Mouse (Mus musculus): ENCODE measurements at regions not wholly inside any gene's neighbourhood (a gene's known extent, or its start where the extent isn't known, plus 50 kb on each side); places are given as distances from the start of the nearest gene placed in this dataset.

GRCm38 (mm10) chr15:67557304-67557703 lies 1056.6 kb upstream of the Lrrc6 start:
- WGBS = 85% methylated on average over 1 of the region's 1 CpGs
- Histone ChIP-seq H3K4me3 (ENCODE audit: insufficient read depth, low read depth, low read length) (no peak overlapping the region), H3K4me1 (ENCODE audit: control insufficient read depth, insufficient read depth, low read length) (no peaks in the 10 kb centered on the region), H3K27me3 (replicated peaks; ENCODE audit: control insufficient read depth, insufficient read depth, low read length) (no peaks in the 10 kb centered on the region), H3K36me3 (ENCODE audit: control insufficient read depth, insufficient read depth, low read length) (no peaks in the 10 kb centered on the region), H3K27ac (ENCODE audit: insufficient read depth, low read depth, low read length) (no peak overlapping the region)
- TF ChIP-seq POLR2A (IDR thresholded peaks at IDR 0.05; ENCODE audit: low read depth, low read length) (no peak), CTCF (conservative IDR thresholded peaks at IDR 0.05; ENCODE audit: insufficient read depth, insufficient read length, low read depth, low read length) (no peak)
- no peak for DNase-seq

- H3K27ac ChIP-seq (ENCODE audit: insufficient read depth, low read depth, low read length) = no peak overlapping the region
- H3K4me1 ChIP-seq (ENCODE audit: control insufficient read depth, insufficient read depth, low read length) = no peaks in the 10 kb centered on the region
- DNase-seq = no peak
- H3K27me3 ChIP-seq (replicated peaks; ENCODE audit: control insufficient read depth, insufficient read depth, low read length) = no peaks in the 10 kb centered on the region
- H3K36me3 ChIP-seq (ENCODE audit: control insufficient read depth, insufficient read depth, low read length) = no peaks in the 10 kb centered on the region
- TF ChIP-seq CTCF (conservative IDR thresholded peaks at IDR 0.05; ENCODE audit: insufficient read depth, insufficient read length, low read depth, low read length) = no peak
- TF ChIP-seq POLR2A (IDR thresholded peaks at IDR 0.05; ENCODE audit: low read depth, low read length) = no peak
- 44% methylated on average over 2 of the region's 2 CpGs for WGBS
- no peak overlapping the region for H3K4me3 ChIP-seq (ENCODE audit: insufficient read depth, low read depth, low read length)
Observed at GRCm38 (mm10) chr15:67551911-67552310, 1051.2 kb upstream of the Lrrc6 start.

GRCm38 (mm10) chr15:67546896-67547400 lies 1046.2 kb upstream of the Lrrc6 start:
- no peak for TF ChIP-seq CTCF (conservative IDR thresholded peaks at IDR 0.05; ENCODE audit: insufficient read depth, insufficient read length, low read depth, low read length)
- no peak for TF ChIP-seq POLR2A (IDR thresholded peaks at IDR 0.05; ENCODE audit: low read depth, low read length)
- WGBS = 73% methylated on average over 1 of the region's 1 CpGs
- no peak for DNase-seq
- Histone ChIP-seq H3K4me3 (ENCODE audit: insufficient read depth, low read depth, low read length) (no peak overlapping the region), H3K27me3 (replicated peaks; ENCODE audit: control insufficient read depth, insufficient read depth, low read length) (no peaks in the 10 kb centered on the region), H3K4me1 (ENCODE audit: control insufficient read depth, insufficient read depth, low read length) (no peaks in the 10 kb centered on the region), H3K36me3 (ENCODE audit: control insufficient read depth, insufficient read depth, low read length) (no peaks in the 10 kb centered on the region), H3K27ac (ENCODE audit: insufficient read depth, low read depth, low read length) (no peak overlapping the region)

- 87% methylated on average over 6 of the region's 6 CpGs for WGBS
- no peaks in the 10 kb centered on the region for H3K36me3 ChIP-seq (ENCODE audit: control insufficient read depth, insufficient read depth, low read length)
Observed at GRCm38 (mm10) chr15:67545745-67546144, 1045.0 kb upstream of the Lrrc6 start.

GRCm38 (mm10) chr15:67513722-67514121 lies 1013.0 kb upstream of the Lrrc6 start:
- no peak for DNase-seq
- Histone ChIP-seq H3K4me1 (ENCODE audit: control insufficient read depth, insufficient read depth, low read length) (no peaks in the 10 kb centered on the region), H3K36me3 (ENCODE audit: control insufficient read depth, insufficient read depth, low read length) (no peaks in the 10 kb centered on the region), H3K4me3 (ENCODE audit: insufficient read depth, low read depth, low read length) (no peak overlapping the region), H3K27me3 (replicated peaks; ENCODE audit: control insufficient read depth, insufficient read depth, low read length) (no peaks in the 10 kb centered on the region), H3K27ac (ENCODE audit: insufficient read depth, low read depth, low read length) (no peak overlapping the region)
- TF ChIP-seq CTCF (conservative IDR thresholded peaks at IDR 0.05; ENCODE audit: insufficient read depth, insufficient read length, low read depth, low read length) = no peak
- TF ChIP-seq POLR2A (IDR thresholded peaks at IDR 0.05; ENCODE audit: low read depth, low read length) = no peak

More at GRCm38 (mm10) chr15:67545745-67546144, 1045.0 kb upstream of the Lrrc6 start:
- Histone ChIP-seq H3K4me3 (ENCODE audit: insufficient read depth, low read depth, low read length) (no peak overlapping the region), H3K4me1 (ENCODE audit: control insufficient read depth, insufficient read depth, low read length) (no peaks in the 10 kb centered on the region), H3K27me3 (replicated peaks; ENCODE audit: control insufficient read depth, insufficient read depth, low read length) (no peaks in the 10 kb centered on the region; the same call in 1 of the 2 replicates), H3K27ac (ENCODE audit: insufficient read depth, low read depth, low read length) (no peak overlapping the region)
- no peak for DNase-seq
- TF ChIP-seq CTCF (conservative IDR thresholded peaks at IDR 0.05; ENCODE audit: insufficient read depth, insufficient read length, low read depth, low read length) (no peak), POLR2A (IDR thresholded peaks at IDR 0.05; ENCODE audit: low read depth, low read length) (no peak)

- WGBS = 80% methylated on average over 7 of the region's 7 CpGs
- DNase-seq = no peak
- Histone ChIP-seq H3K4me1 (ENCODE audit: control insufficient read depth, insufficient read depth, low read length) (no peaks in the 10 kb centered on the region), H3K27ac (ENCODE audit: insufficient read depth, low read depth, low read length) (no peak overlapping the region), H3K27me3 (replicated peaks; ENCODE audit: control insufficient read depth, insufficient read depth, low read length) (no peaks in the 10 kb centered on the region), H3K36me3 (ENCODE audit: control insufficient read depth, insufficient read depth, low read length) (no peaks in the 10 kb centered on the region), H3K4me3 (ENCODE audit: insufficient read depth, low read depth, low read length) (no peak overlapping the region)
- no peak for TF ChIP-seq CTCF (conservative IDR thresholded peaks at IDR 0.05; ENCODE audit: insufficient read depth, insufficient read length, low read depth, low read length)
- TF ChIP-seq POLR2A (IDR thresholded peaks at IDR 0.05; ENCODE audit: low read depth, low read length) = no peak
Observed at GRCm38 (mm10) chr15:67495001-67495658, 994.4 kb upstream of the Lrrc6 start.

GRCm38 (mm10) chr15:67481733-67482132 lies 981.0 kb upstream of the Lrrc6 start:
- Histone ChIP-seq H3K4me1 (ENCODE audit: control insufficient read depth, insufficient read depth, low read length) (no peaks in the 10 kb centered on the region), H3K36me3 (ENCODE audit: control insufficient read depth, insufficient read depth, low read length) (no peaks in the 10 kb centered on the region), H3K27me3 (replicated peaks; ENCODE audit: control insufficient read depth, insufficient read depth, low read length) (no peaks in the 10 kb centered on the region), H3K27ac (ENCODE audit: insufficient read depth, low read depth, low read length) (no peak overlapping the region), H3K4me3 (ENCODE audit: insufficient read depth, low read depth, low read length) (no peak overlapping the region)
- peak; percentile 13 for DNase-seq
- WGBS = 88% methylated on average over 2 of the region's 2 CpGs
- TF ChIP-seq POLR2A (IDR thresholded peaks at IDR 0.05; ENCODE audit: low read depth, low read length) = no peak
- TF ChIP-seq CTCF (conservative IDR thresholded peaks at IDR 0.05; ENCODE audit: insufficient read depth, insufficient read length, low read depth, low read length) = no peak
